Mouse (Mus musculus) stomach, embryonic 16.5 days (tissue): ENCODE results near the gene Tfap2e. TPM values are rescaled to one million over a fixed set of nuclear protein-coding genes. Genes with fewer than 3 reads are reported as not detected.
A peak's percentile ranks its signal among the peaks of the same experiment; 100 is the strongest.

Source experiments
- ATAC-seq: fragments of 200-750 bp; cut with Nextera tagmentation; 2 replicates; pipeline ENCODE4 v1.8.0; 2017; ENCODE audit warnings: moderate number of reproducible peaks, moderate TSS enrichment; ENCODE audit not compliant: insufficient read depth, low FRiP score
- H3K27ac ChIP-seq: fragments of 300-500 bp; sonication (generic); 2 replicates; pipeline ENCODE4 v1.5.1; 2014; ENCODE audit warnings: low read length
- H3K27me3 ChIP-seq: fragments of 300-500 bp; sonication (generic); 2 replicates; pipeline ENCODE4 v1.6.1; 2014; ENCODE audit warnings: low read length, control low read depth, mixed read lengths; ENCODE audit not compliant: control insufficient read depth, insufficient read depth
- H3K36me3 ChIP-seq: fragments of 300-500 bp; sonication (generic); 2 replicates; pipeline ENCODE4 v1.6.1; 2014; ENCODE audit warnings: low read length; ENCODE audit not compliant: control insufficient read depth, insufficient read depth
- H3K4me1 ChIP-seq: fragments of 300-500 bp; sonication (generic); 2 replicates; pipeline ENCODE4 v1.6.1; 2014; ENCODE audit warnings: low read length, control low read depth, mixed read lengths; ENCODE audit not compliant: control insufficient read depth, insufficient read depth
- H3K4me2 ChIP-seq: fragments of 300-500 bp; sonication (generic); 2 replicates; pipeline ENCODE4 v1.6.1; 2014; ENCODE audit warnings: low read depth, low read length, mixed read lengths
- H3K4me3 ChIP-seq: fragments of 300-500 bp; sonication (generic); replicated peaks from 2 replicates; pipeline ENCODE4 v1.5.1; 2014; ENCODE audit warnings: mild to moderate bottlenecking, low read length
- H3K9ac ChIP-seq: fragments of 300-500 bp; sonication (generic); 2 replicates; pipeline ENCODE4 v1.6.1; 2014; ENCODE audit warnings: low read length
- H3K9me3 ChIP-seq: fragments of 300-500 bp; sonication (generic); replicated peaks from 2 replicates; pipeline ENCODE4 v1.6.1; 2016; ENCODE audit warnings: low read length, control low read depth; ENCODE audit not compliant: control insufficient read depth
- WGBS: fragments of 180-500 bp; shearing (Covaris S2); extraction: QIAGEN DNeasy Blood & Tissue Kit; methylation state at CpG from one replicate; pipeline ENCODE4 v1.1.7; 2014; 5-methylcytosine and 5-hydroxymethylcytosine counted together
- polyA plus RNA-seq: library from polyadenylated mRNA; unstranded; fragments of >200 nt; fragmentation: Nextera tagmentation; extraction: Ambion mirVana; gene quantifications from 2 replicates; pipeline ENCODE4 v1.2.1, GENCODE M21; 2015

Gene Tfap2e
- polyA plus RNA-seq, 1 experiment from 2014 or later, result not detected

- H3K4me3 ChIP-seq, result peak overlapping the region; percentile 41
- no peaks in the 10 kb centered on the region for H3K9me3 ChIP-seq
- peaks cover 94% of the 10 kb centered on the region for H3K27me3 ChIP-seq
- H3K27ac ChIP-seq, result no peak overlapping the region
- H3K4me2 ChIP-seq, result peak overlapping the region; percentile 52
- WGBS, result 4% methylated on average over 51 of the region's 51 CpGs
- no peak for ATAC-seq
- peak overlapping the region; percentile 57 for H3K9ac ChIP-seq
- no peaks in the 10 kb centered on the region for H3K36me3 ChIP-seq
- peaks cover 13% of the 10 kb centered on the region; the same call in 1 of the 2 replicates for H3K4me1 ChIP-seq
Measured at GRCm38 (mm10) chr4:126734700-126735381, 1.2 kb downstream of the Tfap2e start.

- ATAC-seq, result no peak
- H3K9me3 ChIP-seq, result no peaks in the 10 kb centered on the region
- 5% methylated on average over 16 of the region's 16 CpGs for WGBS
- no peak overlapping the region for H3K27ac ChIP-seq
- H3K27me3 ChIP-seq, result peaks cover 94% of the 10 kb centered on the region
- H3K9ac ChIP-seq, result no peak overlapping the region
- H3K36me3 ChIP-seq, result no peaks in the 10 kb centered on the region
- peaks cover 13% of the 10 kb centered on the region; the same call in 1 of the 2 replicates for H3K4me1 ChIP-seq
- H3K4me2 ChIP-seq, result no peak overlapping the region
- H3K4me3 ChIP-seq, result no peak overlapping the region
Measured at GRCm38 (mm10) chr4:126734001-126734603, 1.9 kb downstream of the Tfap2e start.

GRCm38 (mm10) chr4:126732531-126733380 lies 3.3 kb downstream of the Tfap2e start:
- WGBS, result 7% methylated on average over 26 of the region's 26 CpGs
- peak overlapping the region; percentile 5; the same call in 1 of the 2 replicates for H3K4me3 ChIP-seq
- H3K27me3 ChIP-seq, result peaks cover 81% of the 10 kb centered on the region

GRCm38 (mm10) chr4:126732111-126732510 lies 3.9 kb downstream of the Tfap2e start:
- H3K27ac ChIP-seq, result no peak overlapping the region
- peaks cover 76% of the 10 kb centered on the region for H3K27me3 ChIP-seq
- H3K9me3 ChIP-seq, result no peaks in the 10 kb centered on the region
- ATAC-seq, result no peak
- peak overlapping the region; percentile 24; the same call in 1 of the 2 replicates for H3K4me2 ChIP-seq
- H3K36me3 ChIP-seq, result no peaks in the 10 kb centered on the region
- peaks cover 13% of the 10 kb centered on the region; the same call in 1 of the 2 replicates for H3K4me1 ChIP-seq
- WGBS, result 4% methylated on average over 18 of the region's 18 CpGs
- H3K4me3 ChIP-seq, result peak overlapping the region; percentile 5; the same call in 1 of the 2 replicates
- no peak overlapping the region for H3K9ac ChIP-seq

More at GRCm38 (mm10) chr4:126732531-126733380, 3.3 kb downstream of the Tfap2e start:
- ATAC-seq, result no peak
- Histone ChIP-seq H3K9me3 (no peaks in the 10 kb centered on the region), H3K36me3 (no peaks in the 10 kb centered on the region), H3K4me1 (peaks cover 13% of the 10 kb centered on the region; the same call in 1 of the 2 replicates), H3K27ac (no peak overlapping the region), H3K4me2 (peak overlapping the region; percentile 24; the same call in 1 of the 2 replicates), H3K9ac (no peak overlapping the region)

- no peaks in the 10 kb centered on the region for H3K4me1 ChIP-seq
- H3K27me3 ChIP-seq, result no peaks in the 10 kb centered on the region
- H3K9ac ChIP-seq, result no peak overlapping the region
- H3K9me3 ChIP-seq, result no peaks in the 10 kb centered on the region
- no peak overlapping the region for H3K4me3 ChIP-seq
- peaks cover 12% of the 10 kb centered on the region; the same call in 1 of the 2 replicates for H3K36me3 ChIP-seq
- no peak overlapping the region for H3K27ac ChIP-seq
- H3K4me2 ChIP-seq, result no peak overlapping the region
- 84% methylated on average over 5 of the region's 5 CpGs for WGBS
- no peak for ATAC-seq
Measured at GRCm38 (mm10) chr4:126707439-126707826, 28.6 kb downstream of the Tfap2e start.

GRCm38 (mm10) chr4:126706630-126707438 lies 29.2 kb downstream of the Tfap2e start:
- Histone ChIP-seq H3K27ac (no peak overlapping the region), H3K27me3 (no peaks in the 10 kb centered on the region), H3K4me3 (no peak overlapping the region), H3K36me3 (peaks cover 15% of the 10 kb centered on the region; the same call in 1 of the 2 replicates), H3K4me2 (no peak overlapping the region), H3K9ac (no peak overlapping the region), H3K9me3 (no peaks in the 10 kb centered on the region), H3K4me1 (no peaks in the 10 kb centered on the region)
- no peak for ATAC-seq
- WGBS, result 82% methylated on average over 12 of the region's 12 CpGs

GRCm38 (mm10) chr4:126696908-126697307 lies 39.1 kb downstream of the Tfap2e start:
- WGBS, result 86% methylated on average over 4 of the region's 4 CpGs
- H3K4me3 ChIP-seq, result no peak overlapping the region
- H3K9ac ChIP-seq, result no peak overlapping the region
- no peak for ATAC-seq
- H3K27ac ChIP-seq, result no peak overlapping the region
- H3K4me2 ChIP-seq, result no peak overlapping the region
- H3K36me3 ChIP-seq, result no peaks in the 10 kb centered on the region
- no peaks in the 10 kb centered on the region for H3K9me3 ChIP-seq
- H3K4me1 ChIP-seq, result no peaks in the 10 kb centered on the region
- H3K27me3 ChIP-seq, result no peaks in the 10 kb centered on the region

- no peaks in the 10 kb centered on the region for H3K27me3 ChIP-seq
- H3K4me2 ChIP-seq, result no peak overlapping the region
- H3K9me3 ChIP-seq, result no peaks in the 10 kb centered on the region
- no peak overlapping the region for H3K27ac ChIP-seq
- no peak overlapping the region for H3K4me3 ChIP-seq
- H3K4me1 ChIP-seq, result no peaks in the 10 kb centered on the region
- ATAC-seq, result no peak
- WGBS, result 79% methylated on average over 5 of the region's 5 CpGs
- peaks cover 4% of the 10 kb centered on the region; the same call in 1 of the 2 replicates for H3K36me3 ChIP-seq
- no peak overlapping the region for H3K9ac ChIP-seq
Measured at GRCm38 (mm10) chr4:126693021-126693420, 43.0 kb downstream of the Tfap2e start.
